Mouse (Mus musculus) bone marrow macrophage, adult 2 months (primary cell): ENCODE results near the gene Hba-x.

Source experiments
- CTCF ChIP-seq: IDR thresholded peaks from 2 replicates; pipeline ENCODE4 v1.5.1; 2012; ENCODE audit warnings: low read depth, mild to moderate bottlenecking, low read length, moderate library complexity
- POLR2A ChIP-seq: IDR thresholded peaks from 2 replicates; pipeline ENCODE4 v1.6.1; 2012; ENCODE audit warnings: mild to moderate bottlenecking, low read depth, low read length, borderline replicate concordance

DNA sequence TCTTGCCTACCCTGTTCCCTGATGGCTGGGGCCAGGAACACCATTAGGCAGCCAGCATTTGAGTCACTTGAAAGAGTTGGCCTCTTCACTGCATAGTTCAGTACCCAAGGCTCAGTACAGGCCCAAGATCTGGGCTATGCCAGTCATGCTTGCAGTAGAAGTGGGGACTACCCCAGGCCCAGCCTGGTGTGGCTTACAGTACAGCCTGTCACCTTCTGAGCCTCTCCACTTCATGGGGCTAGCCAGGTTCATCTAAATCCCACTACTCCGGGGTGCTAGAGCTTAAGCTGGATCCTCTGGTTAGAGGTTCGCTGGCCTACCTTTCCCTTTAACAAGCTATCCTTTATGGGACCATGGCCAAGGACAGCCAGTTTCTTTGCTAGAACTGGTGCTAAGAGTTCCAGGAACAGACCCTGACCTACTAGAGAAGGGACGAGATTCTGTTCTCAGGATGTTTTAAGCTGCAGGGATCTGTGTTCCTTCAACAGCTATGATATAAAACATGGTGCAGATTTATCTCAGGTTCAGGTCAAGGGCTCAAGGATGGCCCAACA is 47.8 kb upstream of the Hba-x start:
- TF ChIP-seq CTCF: no peak
- no peak for TF ChIP-seq POLR2A
